Mouse (Mus musculus): ENCODE data around the gene Ntng1.

Ntng1 gene

GRCm38 (mm10) chr3:109917926-109918694 lies 225.7 kb downstream of the Ntng1 start:
- no peak for DNase-seq

GRCm38 (mm10) chr3:109917077-109917476 lies 226.7 kb downstream of the Ntng1 start:
- no peak for DNase-seq

- no peak for DNase-seq
Measured at GRCm38 (mm10) chr3:109914226-109914625, 229.6 kb downstream of the Ntng1 start.

GRCm38 (mm10) chr3:109890600-109890999 lies 253.2 kb downstream of the Ntng1 start:
- DNase-seq = no peak

- DNase-seq = no peak
Measured at GRCm38 (mm10) chr3:109885672-109886071, 258.1 kb downstream of the Ntng1 start.

GRCm38 (mm10) chr3:109879061-109879460 lies 264.8 kb downstream of the Ntng1 start:
- DNase-seq = peak; percentile 34

- DNase-seq = no peak
Measured at GRCm38 (mm10) chr3:109871986-109872385, 271.8 kb downstream of the Ntng1 start.

GRCm38 (mm10) chr3:109858276-109858675 lies 285.5 kb downstream of the Ntng1 start:
- DNase-seq = no peak

GRCm38 (mm10) chr3:109854449-109855155 lies 289.2 kb downstream of the Ntng1 start:
- no peak for DNase-seq

- DNase-seq = no peak
Measured at GRCm38 (mm10) chr3:109846660-109847059, 297.2 kb downstream of the Ntng1 start.

GRCm38 (mm10) chr3:109825806-109826205 lies 318.0 kb downstream of the Ntng1 start:
- DNase-seq = no peak

- no peak for DNase-seq
Measured at GRCm38 (mm10) chr3:109822803-109823474, 320.9 kb downstream of the Ntng1 start.

GRCm38 (mm10) chr3:109818821-109819685 lies 324.8 kb downstream of the Ntng1 start:
- DNase-seq = no peak

- no peak for DNase-seq
Measured at GRCm38 (mm10) chr3:109809065-109809464, 334.7 kb downstream of the Ntng1 start.

GRCm38 (mm10) chr3:109807211-109807934 lies 336.4 kb downstream of the Ntng1 start:
- DNase-seq = no peak

- DNase-seq = no peak
Measured at GRCm38 (mm10) chr3:109804145-109804544, 339.7 kb downstream of the Ntng1 start.

- no peak for DNase-seq
Measured at GRCm38 (mm10) chr3:109803616-109804015, 340.2 kb downstream of the Ntng1 start.

GRCm38 (mm10) chr3:109797354-109797753 lies 346.5 kb downstream of the Ntng1 start:
- no peak for DNase-seq

- no peak for DNase-seq
Measured at GRCm38 (mm10) chr3:109783231-109783630, 360.6 kb downstream of the Ntng1 start.

GRCm38 (mm10) chr3:109782289-109782951 lies 361.4 kb downstream of the Ntng1 start:
- DNase-seq = peak; percentile 3

- no peak for DNase-seq
Measured at GRCm38 (mm10) chr3:109781917-109782288, 361.9 kb downstream of the Ntng1 start.

All from lung, postnatal 36 days (tissue).